Mouse (Mus musculus) B cell, adult 2 months (primary cell): ENCODE measurements at regions not wholly inside any gene's neighbourhood (a gene's known extent, or its start where the extent isn't known, plus 50 kb on each side); places are given as distances from the start of the nearest gene placed in this dataset.

ENCODE experiments used
- DNase-seq, 2 experiments: peaks; one replicate each; pipeline ENCODE4 v3.0.0; 2022

DNA sequence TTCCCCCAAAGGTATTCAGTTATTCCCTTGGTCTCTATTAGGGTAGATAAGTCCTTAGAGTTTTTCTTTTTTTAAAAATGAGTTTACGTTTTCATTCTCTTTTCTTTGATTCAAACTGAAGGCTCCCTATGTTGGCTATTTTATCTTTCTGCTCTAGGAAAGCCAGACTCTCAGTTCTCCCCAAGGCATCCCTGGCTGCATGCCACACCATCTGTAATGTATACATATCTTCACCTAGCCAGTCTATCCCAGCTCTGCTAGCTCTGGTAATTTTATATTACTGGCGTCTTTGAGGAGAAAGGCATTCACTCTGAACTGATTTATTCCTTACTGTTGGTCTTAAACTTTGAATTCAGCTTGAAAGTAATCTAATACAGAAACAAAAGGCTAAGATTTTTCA is 65.2 kb upstream of the Cabcoco1 start:
- DNase-seq, result no peak

DNA sequence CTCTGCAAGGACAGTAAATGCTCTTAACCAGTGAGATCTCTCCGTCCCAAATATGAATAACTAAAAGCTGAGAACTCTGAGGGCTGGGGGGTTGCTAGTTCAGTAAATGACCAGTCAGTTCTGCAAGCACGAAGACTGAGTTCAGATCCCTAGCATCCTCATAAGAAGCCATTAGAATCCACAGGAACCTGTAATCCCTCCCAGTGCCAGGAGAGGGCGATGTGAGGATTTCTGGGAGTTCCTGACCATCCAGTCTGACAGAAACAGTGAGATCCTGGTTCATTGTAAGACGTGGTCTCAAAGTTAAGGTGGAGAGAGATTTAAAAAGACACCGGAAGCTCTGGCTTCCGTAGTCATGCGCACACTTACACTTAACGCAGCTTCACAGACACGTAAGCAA is 70.2 kb upstream of the Cabcoco1 start:
- peak; percentile 36 to 48 for DNase-seq

DNA sequence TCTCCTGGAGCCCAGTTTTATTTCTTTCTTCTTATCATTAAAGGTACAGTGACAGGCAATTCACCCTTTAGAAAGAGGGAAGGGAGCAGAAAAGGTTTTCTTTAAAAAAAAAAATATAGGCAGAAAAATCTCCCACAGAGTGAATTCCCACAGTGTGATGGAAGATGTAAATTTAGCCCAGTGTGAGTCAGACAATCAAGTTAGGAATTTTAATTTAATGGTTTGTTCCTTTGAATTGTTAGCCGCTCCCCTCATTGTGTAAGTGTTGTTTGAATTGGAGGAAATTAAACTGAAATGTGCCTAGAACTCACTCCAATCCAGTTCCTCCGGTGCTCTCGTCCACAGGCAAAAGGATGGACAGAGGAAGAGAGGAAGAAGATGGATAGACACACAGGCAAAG is 71.0 kb upstream of the Cabcoco1 start:
- DNase-seq, result no peak

DNA sequence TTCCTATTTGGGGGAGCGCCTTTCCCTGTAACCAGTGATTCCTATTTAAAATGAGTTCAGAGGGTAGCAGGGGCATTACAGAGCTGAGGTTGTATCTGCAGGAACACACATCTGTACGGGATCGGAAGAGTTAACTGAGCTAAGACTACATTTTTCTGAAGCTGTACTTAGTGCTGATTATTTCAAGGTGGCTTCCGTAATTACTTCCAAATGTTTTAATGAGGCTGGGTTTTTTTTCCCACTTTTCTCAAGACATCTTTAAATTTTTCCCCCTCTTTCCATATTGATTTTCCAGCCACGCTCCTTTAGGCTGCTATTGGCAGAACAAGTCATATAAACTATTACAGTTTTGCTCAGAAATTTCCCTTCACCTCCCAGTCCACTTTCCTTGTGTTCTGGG is 82.1 kb upstream of the Cabcoco1 start:
- no peak for DNase-seq

DNA sequence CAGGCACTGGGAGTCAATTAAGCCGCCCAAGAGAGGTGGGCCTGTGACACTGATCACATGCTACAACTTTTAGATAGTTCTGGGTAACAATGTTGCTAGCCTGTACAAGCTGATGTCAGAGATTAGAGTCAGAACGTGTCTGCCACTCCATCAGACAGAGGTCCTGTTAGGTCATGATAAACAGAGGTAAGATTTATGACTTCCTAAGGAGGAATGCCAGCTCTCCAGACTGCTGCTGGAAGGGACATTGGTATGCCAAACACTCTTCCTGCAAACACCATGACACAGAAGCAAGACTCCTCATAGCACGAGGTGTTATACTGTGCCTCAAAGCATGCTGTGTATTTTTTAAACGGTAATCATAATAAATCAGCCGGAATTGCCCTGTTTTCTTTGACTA is 83.6 kb upstream of the Cabcoco1 start:
- DNase-seq, result no peak

DNA sequence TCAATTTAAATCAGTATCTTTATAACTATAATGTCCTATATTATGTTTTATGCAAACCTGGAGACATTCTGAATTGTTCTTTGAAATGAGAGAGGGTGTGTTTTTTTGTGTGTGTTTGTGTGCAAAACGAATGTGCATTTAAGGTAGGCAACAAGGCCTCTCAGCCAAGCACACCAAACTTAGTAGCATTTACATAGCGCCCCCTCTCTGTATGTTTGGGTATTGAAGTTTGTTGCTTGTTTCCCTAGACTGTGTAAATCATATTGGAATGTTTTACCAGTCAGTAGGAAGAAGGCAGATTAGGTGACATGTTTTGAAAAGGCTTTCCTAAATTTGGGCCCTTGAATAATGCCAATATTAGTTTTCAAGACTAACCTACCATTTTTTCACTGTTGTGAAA is 84.1 kb upstream of the Cabcoco1 start:
- DNase-seq, result peak in 1 of 2 experiments; percentile 7

DNA sequence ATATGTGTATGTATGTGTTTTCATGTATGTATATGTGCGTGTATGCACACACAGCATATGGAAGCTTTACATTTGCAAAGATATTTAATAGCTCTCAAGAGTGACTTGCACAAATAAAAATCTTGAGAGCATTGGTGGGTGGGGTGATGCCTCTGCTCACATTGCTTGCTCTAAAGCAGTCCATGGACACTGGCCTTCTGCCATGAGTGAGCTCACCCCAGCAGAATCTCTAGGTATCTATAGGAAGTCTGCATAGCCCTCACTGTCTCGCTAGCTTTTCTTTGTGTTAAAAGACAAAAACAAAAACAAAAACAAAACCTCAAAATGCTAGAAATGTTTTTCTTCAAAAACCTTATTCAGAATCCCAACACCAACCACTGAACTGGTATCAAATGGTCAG is 87.8 kb upstream of the Cabcoco1 start:
- DNase-seq, result no peak

DNA sequence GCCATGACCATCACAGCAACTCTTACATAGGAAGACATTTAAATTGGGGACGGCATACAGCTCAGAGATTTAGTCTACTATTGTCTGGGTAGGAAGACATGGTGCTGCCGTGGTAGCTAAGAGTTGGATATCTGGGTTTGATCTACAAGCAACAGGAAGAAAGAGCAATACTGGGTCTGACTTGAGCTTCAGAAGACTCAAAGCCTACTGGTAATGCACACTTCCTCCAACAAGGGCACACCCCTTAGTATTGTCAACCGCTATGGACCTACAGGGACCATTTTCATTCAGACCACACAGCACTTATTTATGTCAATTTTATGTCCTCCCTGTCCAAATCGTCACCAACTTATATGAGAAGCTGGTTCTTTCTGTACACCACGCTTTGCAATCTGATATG is 90.3 kb upstream of the Tmem26 start:
- DNase-seq, result no peak

DNA sequence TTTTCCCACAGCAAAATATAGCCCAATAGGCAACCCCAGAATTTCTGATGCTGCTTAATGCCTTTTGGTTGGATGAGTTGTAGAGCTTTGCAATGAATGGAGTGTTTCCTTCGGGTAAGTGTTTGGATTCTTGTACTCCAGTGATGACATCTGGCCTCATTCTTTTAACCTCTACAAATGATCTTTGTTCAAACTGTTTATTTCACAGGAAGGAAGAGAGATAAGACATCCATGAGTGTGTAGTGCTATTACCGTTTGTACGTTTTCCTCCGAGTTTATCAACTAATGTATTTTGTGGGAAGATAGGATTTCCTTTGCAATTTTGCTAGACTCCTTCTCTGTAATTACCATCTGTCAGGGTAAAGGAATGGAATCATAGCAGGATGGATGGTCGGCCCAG is 70.7 kb upstream of the Tmem26 start:
- no peak for DNase-seq

DNA sequence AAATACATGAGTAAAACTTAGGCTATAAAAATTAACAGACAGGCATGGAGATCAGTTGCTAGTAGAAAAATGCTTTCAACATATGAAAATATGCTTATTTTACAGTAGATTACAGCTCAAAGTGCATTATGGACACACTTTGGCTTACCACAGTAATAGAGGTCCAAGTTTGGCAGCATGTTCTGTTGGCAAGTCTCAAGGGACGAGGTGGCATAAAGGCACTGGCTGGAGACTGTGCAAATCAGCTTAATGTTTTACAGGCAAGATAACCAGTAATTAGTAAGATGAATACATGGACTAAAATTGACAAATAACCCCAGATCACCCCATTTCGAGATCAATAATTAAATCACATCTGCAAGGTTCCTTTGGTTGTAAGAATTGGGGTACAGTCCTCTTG is 68.0 kb upstream of the Tmem26 start:
- DNase-seq, result no peak

DNA sequence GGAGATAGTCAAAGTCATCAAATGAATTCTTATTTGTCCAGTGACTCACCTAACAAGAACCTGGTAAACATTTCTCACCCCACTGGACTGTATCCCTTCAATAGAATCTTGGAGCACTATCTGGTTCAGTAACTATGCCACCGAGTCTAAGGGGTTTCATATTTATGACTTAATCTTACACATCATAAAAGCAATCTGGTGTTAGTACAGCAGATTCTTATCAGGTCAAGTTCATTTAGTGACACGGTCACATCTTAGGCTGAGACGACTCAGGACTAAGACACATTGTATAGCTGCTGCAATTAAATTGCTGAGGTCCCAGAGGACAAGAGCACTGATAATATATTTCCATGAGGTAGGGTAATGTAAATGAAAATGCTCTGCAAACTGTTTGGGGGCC is 57.4 kb upstream of the Tmem26 start:
- no peak for DNase-seq

DNA sequence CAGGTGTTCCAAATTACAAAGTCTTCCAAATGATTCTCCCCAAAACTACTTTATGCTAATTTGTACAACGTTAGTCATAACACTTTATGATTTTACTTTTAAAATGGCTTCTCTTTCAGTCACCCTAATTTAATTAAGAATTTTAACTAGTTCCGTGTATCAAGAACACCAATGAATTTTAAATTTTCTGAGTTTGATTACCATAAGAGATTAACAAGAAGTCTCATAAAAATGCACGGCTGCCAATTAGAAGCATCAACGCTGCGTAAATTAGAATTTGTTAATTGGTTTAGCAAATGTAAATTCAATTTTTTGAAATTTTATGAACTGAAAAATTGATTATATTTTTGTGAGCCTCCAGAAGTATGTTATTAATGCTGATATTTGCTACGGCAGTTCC is 54.1 kb upstream of the Tmem26 start:
- DNase-seq, result no peak

DNA sequence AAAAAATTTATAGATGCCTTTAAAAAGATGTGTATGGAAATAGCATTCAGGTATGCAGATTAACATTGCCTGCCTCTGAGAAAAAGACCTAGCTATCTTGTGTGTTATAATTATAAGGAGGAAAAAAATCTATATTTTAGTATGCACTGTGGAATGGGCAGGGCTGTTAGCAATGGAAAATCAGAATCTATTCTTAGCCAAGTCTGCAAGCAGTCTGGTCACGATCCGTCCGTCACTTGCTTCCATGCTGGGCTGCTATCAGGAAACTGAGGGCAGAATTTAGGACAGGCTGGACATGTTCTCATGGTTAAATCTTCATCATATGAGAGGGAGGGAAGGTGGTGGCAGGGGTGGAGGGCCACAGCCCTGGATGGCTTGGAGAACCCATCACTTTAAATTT is 53.5 kb upstream of the Tmem26 start:
- DNase-seq, result no peak

DNA sequence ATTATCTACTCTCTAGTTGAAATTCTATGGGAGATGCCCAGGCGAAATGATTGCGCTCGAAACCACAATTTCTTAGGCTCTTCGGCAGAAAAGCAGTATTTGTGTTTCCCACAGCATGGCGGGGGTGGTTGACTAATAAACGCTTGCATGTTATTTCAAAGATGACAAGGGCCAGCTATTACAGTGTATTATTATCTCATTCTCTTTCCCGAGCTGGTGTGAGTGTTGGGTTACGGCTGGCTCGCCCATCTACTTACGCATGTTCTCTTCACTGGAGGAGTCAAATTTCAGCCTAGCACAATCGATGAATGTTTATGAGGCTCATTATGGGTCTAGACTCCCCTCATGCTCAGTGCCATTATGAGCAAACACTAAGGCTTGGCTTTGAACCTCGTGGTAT is 51.2 kb upstream of the Tmem26 start:
- no peak for DNase-seq

DNA sequence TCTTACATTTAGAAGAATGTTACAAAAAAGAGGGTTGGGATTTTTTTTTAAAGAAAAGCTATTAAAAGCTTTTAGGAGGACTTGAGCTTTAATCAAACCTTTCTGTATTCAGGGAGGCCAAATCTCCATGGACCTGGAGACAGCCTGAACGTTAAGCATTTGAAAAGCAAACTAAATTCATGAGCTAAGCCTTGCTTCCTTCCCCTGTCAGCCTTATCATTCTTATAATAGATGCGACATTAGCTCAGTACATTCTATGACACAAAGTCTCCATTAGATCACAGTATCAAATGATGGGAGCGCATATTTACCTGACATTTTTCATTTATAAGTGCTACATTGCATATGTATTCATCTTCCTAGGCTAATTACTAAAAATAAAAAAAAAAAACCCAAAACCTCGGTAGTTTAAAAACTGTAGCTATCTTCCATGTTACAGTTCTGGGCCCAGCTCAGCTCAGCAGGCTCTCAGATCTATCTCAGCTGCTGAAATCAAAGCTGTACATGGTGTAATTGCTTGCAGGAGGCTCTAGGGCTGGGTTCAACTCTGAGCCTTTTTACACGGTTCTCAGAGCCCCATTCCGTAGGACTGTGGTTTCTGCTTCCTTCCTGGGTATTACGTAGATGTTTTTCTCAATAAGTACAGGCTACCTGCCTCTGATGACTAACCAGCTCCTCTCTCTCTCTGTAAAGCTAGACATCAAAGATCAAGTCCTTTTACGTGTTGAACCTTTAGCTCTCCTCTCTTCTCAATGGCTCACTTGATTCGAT is 50.2 kb upstream of the Tmem26 start:
- peak; percentile 34 to 49 for DNase-seq
